Mouse (Mus musculus) brain, embryonic 18.5 days (tissue): ENCODE data around the gene Dnal4.
"Not testable (repeated sequence)": the region's sequence is repeated elsewhere in the genome, so short reads cannot be mapped to it uniquely, and the experiment has no call there.

Experiments
- DNase-seq: peaks from one replicate; pipeline ENCODE4 v3.0.0-alpha.2; 2012; ENCODE audit warnings: low read depth, low spot score

The Dnal4 gene

GRCm38 (mm10) chr15:79777749-79778148 is at the start of gene Dnal4:
Gene Dnal4 (minus strand): TSS chr15:79777849.
- no peak for DNase-seq

- no peak for DNase-seq
Observed at GRCm38 (mm10) chr15:79827061-79827777, 49.6 kb upstream of the Dnal4 start.

GRCm38 (mm10) chr15:79826221-79826935 is 48.7 kb upstream of the Dnal4 start:
- no peak for DNase-seq

GRCm38 (mm10) chr15:79825146-79825825 is 47.6 kb upstream of the Dnal4 start:
- no peak for DNase-seq

DNA sequence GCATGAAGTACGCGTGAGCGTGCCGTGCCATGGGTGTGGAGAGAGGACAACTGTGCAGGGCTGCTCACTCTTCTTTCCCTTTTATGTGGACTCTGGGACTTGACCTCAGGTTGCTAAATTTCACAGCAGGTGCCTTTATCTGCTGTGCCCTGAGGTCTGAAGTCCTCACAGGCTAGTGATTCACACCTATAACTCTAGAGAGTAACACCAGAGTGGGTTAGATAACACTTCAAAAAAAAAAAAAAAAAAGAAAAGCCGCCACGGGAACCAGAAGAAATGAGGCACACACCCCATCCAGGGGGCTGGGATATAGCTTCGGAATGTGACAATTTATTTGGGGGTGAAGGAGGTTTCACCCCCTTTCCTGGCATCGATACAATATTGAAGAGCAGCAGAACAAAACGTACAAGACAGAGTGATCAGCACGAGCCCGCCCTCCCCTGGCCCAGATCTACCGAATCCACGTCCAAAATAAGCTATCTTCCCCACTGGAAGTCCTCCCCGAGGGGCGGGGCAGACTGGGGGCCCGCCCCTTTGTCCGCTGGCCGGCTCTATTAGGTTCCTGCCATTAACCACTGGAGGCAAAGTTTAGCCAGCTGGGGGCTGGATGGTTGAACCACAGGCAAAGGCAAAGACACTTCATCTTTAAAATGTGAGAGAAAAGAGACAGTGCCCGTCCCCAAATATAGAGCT is 46.1 kb upstream of the Dnal4 start:
- no peak for DNase-seq

DNA sequence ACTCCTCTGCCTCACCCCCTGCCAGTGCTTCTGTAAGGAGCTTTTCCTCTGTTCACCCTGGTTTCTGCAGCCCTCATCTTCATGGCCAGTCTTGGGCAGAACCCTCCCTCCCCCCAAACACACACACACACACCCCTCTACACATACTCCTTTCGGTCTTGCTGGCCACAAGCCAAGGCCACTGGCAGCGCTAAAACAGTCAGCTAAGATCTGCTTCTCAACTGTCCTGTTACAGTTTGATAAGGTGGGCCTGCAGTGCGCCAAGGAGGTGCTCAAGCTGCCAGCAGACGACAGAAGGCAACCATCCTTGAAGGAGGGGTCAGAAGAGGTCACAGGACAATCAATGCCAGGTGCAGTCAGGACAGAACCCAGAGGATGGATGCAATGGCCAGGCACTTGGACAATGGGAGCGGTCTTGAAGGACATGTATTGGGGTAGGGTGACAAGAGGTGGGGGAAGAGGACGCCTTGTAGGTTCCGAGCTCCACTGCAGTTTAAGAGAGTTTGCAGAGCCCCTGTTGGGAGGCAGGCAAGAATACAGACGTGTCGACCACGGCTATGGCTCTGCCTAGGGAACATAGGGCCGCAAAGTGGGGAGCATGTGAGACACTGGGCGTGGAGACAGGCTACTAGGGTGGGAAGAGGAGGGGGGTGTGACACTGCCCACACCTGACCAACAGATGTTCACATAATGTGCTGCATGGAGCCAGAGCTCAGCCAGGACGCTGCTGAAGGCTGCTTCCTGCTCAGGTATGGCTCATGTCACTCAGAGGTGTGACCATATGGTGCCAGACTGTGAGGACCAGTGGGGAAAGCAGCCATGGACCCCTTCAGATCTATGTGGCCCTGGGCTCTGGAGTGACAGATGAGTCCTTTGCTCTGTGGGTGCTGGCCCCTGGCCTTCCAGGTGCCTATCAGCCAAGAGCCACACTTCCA is 44.9 kb upstream of the Dnal4 start:
- no peak for DNase-seq

DNA sequence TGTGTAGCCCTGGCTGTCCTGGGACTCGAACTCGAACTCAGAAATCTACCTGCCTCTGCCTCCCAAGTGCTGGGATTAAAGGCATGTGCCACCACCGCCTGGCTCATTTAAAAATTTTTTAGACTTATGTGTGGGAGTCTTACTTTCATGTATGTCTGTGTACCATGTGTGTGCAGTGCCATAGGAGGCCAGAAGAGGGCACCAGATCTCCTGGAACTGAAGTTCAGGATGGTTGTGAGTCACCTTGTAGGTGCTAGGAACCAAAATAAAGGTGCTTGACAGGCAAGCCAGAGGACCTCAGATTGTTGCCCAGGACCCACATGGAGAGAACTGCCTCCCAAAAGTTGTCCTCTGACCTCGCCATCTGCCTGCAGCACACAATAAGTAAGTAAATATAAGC is 40.7 kb upstream of the Dnal4 start:
- no peak for DNase-seq

GRCm38 (mm10) chr15:79813666-79814258 is 36.1 kb upstream of the Dnal4 start:
- DNase-seq = no peak

- not testable (repeated sequence) for DNase-seq
Observed at GRCm38 (mm10) chr15:79812840-79813239, 35.2 kb upstream of the Dnal4 start.

- no peak for DNase-seq
Observed at GRCm38 (mm10) chr15:79810997-79811396, 33.3 kb upstream of the Dnal4 start.

- no peak for DNase-seq
Observed at GRCm38 (mm10) chr15:79810061-79810460, 32.4 kb upstream of the Dnal4 start.

DNA sequence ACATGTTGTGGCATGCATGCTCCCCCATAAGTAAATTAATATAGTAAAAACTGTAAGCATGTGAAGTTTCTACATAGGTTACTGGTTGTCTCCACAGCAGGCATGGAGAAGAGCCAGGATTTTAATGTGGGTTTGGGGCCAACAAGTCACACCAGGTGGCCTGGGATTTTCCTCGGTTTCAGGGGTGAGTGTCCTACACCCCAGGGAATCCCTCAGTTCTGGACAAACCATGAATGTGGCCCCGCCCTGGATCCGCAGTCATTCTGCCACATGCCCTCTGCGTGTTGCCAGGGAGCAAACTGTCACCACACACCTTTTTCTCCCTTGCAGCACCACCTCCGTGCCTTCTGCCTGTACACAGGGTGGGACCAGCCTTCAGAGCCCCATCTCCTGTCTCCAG is 31.0 kb upstream of the Dnal4 start:
- no peak for DNase-seq

DNA sequence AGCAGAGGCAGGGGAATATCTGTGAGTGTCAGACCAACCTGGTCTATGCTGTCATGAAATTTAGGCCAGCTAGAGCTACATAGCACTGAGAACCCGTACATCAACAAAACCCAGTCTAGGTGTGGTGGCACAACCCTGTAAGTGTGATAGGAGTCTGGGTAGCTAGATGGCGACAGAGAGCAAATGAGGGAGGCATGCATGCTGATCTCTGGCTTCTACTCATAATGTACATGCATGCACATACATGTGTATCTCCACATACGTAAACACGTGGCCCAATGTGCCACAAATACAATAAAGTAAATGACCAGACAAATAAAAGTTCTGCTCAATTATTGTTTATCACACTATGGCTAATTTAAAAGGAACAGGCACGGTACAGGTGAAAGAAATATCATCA is 30.5 kb upstream of the Dnal4 start:
- no peak for DNase-seq

DNA sequence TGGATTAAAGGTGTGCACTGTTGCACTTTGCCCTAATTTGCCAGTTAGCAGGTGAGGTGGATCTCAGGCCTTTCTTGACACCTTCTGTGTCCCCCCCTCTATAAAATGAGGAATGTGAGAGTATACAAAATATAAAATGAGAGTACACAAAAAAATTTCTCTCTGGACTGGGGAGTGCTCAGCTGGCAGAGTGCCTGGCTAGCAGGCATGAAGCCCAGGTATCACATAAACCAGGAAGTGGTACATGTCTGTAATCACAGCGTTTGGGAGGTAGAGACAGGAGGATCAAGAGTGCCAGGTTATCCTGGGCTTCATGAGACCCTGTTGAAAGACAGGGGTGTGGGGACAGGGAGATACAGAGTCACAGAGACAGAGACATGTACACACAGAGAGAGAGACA is 29.4 kb upstream of the Dnal4 start:
- DNase-seq = no peak

GRCm38 (mm10) chr15:79805246-79805645 is 27.6 kb upstream of the Dnal4 start:
- DNase-seq = no peak

- DNase-seq = no peak
Observed at GRCm38 (mm10) chr15:79804352-79805071, 26.9 kb upstream of the Dnal4 start, which contains the start of gene Nptxr. Gene Nptxr (minus strand): TSS chr15:79804766.

GRCm38 (mm10) chr15:79803533-79804351 is 26.1 kb upstream of the Dnal4 start:
- no peak for DNase-seq

DNA sequence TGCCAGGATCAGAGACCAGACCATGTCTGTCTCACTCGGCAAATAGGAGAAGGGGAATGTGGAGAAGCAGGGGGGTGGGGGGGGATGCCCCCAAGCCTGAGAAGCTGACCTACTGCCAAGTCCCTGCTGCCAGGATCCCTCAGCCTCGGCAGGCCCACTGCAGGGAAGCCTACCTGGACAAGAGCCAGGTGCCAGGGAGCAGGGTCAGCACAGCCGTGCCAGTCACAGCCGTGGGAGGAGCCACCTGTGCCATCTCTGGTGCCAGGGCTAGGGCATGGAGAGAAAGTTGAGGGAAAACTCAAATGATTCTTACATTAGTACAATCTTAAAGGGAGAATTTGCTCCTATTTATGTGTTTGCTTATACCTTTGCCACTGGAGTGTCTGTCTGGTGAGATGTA is 24.7 kb upstream of the Dnal4 start:
- no peak for DNase-seq

DNA sequence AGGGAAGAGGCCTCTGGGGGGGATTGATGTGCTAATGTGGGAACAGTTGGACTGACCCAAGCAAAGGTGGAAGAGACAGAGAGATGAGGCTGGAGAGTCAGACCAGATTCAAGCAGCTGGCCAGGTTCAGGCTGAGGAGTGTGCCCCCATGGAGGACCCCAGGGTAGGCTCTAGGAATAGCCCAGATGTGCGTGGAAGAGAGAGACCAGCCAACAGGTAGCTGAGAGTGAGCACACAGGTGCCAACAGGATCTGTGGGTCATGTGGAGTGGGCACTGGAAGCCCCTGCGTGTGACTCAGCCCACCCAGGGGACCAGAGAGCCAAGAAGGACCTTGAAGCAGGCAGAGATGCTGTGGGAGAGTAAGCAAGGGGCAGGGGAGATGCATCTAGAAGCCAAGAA is 24.0 kb upstream of the Dnal4 start:
- no peak for DNase-seq
